Mouse (Mus musculus): ENCODE data around the gene C1d. TPM values are rescaled to one million over a fixed set of nuclear protein-coding genes. Genes with fewer than 3 reads are reported as not detected.

The C1d gene
- 17.9 TPM for polyA plus RNA-seq (2015; fragmentation: Illumina TruSeq; extraction: RNeasy Lipid Tissue Mini Kit (QIAGEN cat#74804); ENCODE audit: insufficient read depth, low read depth, low replicate concordance)

DNA sequence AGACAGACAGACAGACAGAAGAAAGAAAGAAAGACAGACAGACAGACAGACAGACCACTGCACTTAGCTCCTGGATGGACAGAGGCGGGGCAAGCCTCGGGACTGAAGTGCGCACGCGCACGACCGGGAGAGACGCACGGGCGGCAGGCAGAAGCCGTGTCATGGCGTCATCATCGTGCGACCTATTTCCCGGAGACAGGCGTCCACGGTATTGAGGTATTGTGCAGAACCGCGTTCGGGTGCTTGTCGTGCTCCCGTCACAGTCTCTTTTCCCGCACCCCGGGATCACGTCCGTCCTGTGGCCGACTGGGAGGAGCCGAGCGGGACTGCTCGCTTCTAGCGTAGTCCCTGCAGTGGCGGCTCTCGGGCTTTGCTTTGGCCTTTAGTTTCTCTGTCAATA, at the start of gene C1d:
Gene C1d (plus strand): TSS at position 137 of the 400 bp plus-strand sequence.

GRCm38 (mm10) chr11:17211258-17212140, 45.9 kb upstream of the C1d start, which contains the start of gene Pno1:
Gene Pno1, minus strand, starts transcription at chr11:17211568.

Other genes starting within 250 kb of the C1d start
- gene Cnrip1, start 206.0 kb upstream of the C1d start, polyA plus RNA-seq (2015; fragmentation: Illumina TruSeq; extraction: RNeasy Lipid Tissue Mini Kit (QIAGEN cat#74804); ENCODE audit: insufficient read depth, low read depth, low replicate concordance): 2.5 TPM
- gene Plek, start 205.2 kb upstream of the C1d start, polyA plus RNA-seq (2015; fragmentation: Illumina TruSeq; extraction: RNeasy Lipid Tissue Mini Kit (QIAGEN cat#74804); ENCODE audit: insufficient read depth, low read depth, low replicate concordance): 1.4 TPM
- 12.6 TPM for gene Ppp3r1, start 98.3 kb upstream of the C1d start, polyA plus RNA-seq (2015; fragmentation: Illumina TruSeq; extraction: RNeasy Lipid Tissue Mini Kit (QIAGEN cat#74804); ENCODE audit: insufficient read depth, low read depth, low replicate concordance)
- 2.0 TPM for gene Wdr92, start 75.5 kb upstream of the C1d start, polyA plus RNA-seq (2015; fragmentation: Illumina TruSeq; extraction: RNeasy Lipid Tissue Mini Kit (QIAGEN cat#74804); ENCODE audit: insufficient read depth, low read depth, low replicate concordance)
- gene Pno1, start 46.0 kb upstream of the C1d start, polyA plus RNA-seq (2015; fragmentation: Illumina TruSeq; extraction: RNeasy Lipid Tissue Mini Kit (QIAGEN cat#74804); ENCODE audit: insufficient read depth, low read depth, low replicate concordance): 5.2 TPM

All from pancreas, adult 10 weeks (tissue).